Mouse (Mus musculus) adrenal gland, adult 18-20 months (tissue): ENCODE measurements around the gene Magi2. TPM values are rescaled to one million over a fixed set of nuclear protein-coding genes. Genes with fewer than 3 reads are reported as not detected.
A peak's percentile ranks its signal among the peaks of the same experiment; 100 is the strongest.
"Not testable (repeated sequence)": the region's sequence is repeated elsewhere in the genome, so short reads cannot be mapped to it uniquely, and the experiment has no call there.

ENCODE experiments used
- DNase-seq, 2 experiments: peaks; one replicate each; pipeline ENCODE4 v3.0.0; 2021 to 2022; ENCODE audit warnings: low spot score in 2 of 2
- long read RNA-seq, 2 experiments: library from polyadenylated mRNA; stranded (forward); transcript quantifications; one replicate each; pipeline ENCODE4 v2.0.0; 2021
- total RNA-seq, 2 experiments: library from RNA; stranded (reverse); gene quantifications; 1 replicate in 1 of 2; 2 replicates in 1 of 2; pipeline ENCODE4 v1.2.3; 2021

Gene Magi2
- 10 to 100 TPM in 1 of 2 experiments, 1 to 10 TPM in 1; 7.2 to 11.8 TPM for total RNA-seq
- long read RNA-seq, experiment 1, partial matches to known transcripts = 0 of 2 reads
- long read RNA-seq, experiment 1, other reads (novel, unspliced or antisense) = 2 of 2 reads
- long read RNA-seq, experiment 2, partial matches to known transcripts = 0 of 7 reads
- long read RNA-seq, experiment 2, other reads (novel, unspliced or antisense) = 5 of 7 reads

- DNase-seq = peak in 1 of 2 experiments; percentile 51
Measured at GRCm38 (mm10) chr5:19226866-19227243, at the start of gene Magi2. TSS of gene Magi2 (plus strand) at chr5:19227036.

- no peak for DNase-seq
Measured at GRCm38 (mm10) chr5:19178594-19178993, 48.2 kb upstream of the Magi2 start.

- DNase-seq = no peak
Measured at GRCm38 (mm10) chr5:19186175-19186574, 40.7 kb upstream of the Magi2 start.

- DNase-seq = no peak
Measured at GRCm38 (mm10) chr5:19211665-19212064, 15.2 kb upstream of the Magi2 start.

GRCm38 (mm10) chr5:19226144-19226865 is 531 bp upstream of the Magi2 start:
- DNase-seq = peak; percentile 65 to 68

GRCm38 (mm10) chr5:19227281-19227680 is 445 bp downstream of the Magi2 start:
- DNase-seq = no peak

- peak; percentile 50 to 72 for DNase-seq
Measured at GRCm38 (mm10) chr5:19227791-19228331, 1.0 kb downstream of the Magi2 start.

- DNase-seq = no peak
Measured at GRCm38 (mm10) chr5:19241797-19242196, 15.0 kb downstream of the Magi2 start.

GRCm38 (mm10) chr5:19246426-19246825 is 19.6 kb downstream of the Magi2 start:
- DNase-seq = peak in 1 of 2 experiments; percentile 21

GRCm38 (mm10) chr5:19247266-19247665 is 20.4 kb downstream of the Magi2 start:
- DNase-seq = no peak

- no peak for DNase-seq
Measured at GRCm38 (mm10) chr5:19262816-19263215, 36.0 kb downstream of the Magi2 start.

GRCm38 (mm10) chr5:19264627-19265026 is 37.8 kb downstream of the Magi2 start:
- DNase-seq = no peak

GRCm38 (mm10) chr5:19292581-19292980 is 65.7 kb downstream of the Magi2 start:
- no peak for DNase-seq

GRCm38 (mm10) chr5:19306656-19307055 is 79.8 kb downstream of the Magi2 start:
- no peak for DNase-seq

GRCm38 (mm10) chr5:19309870-19310269 is 83.0 kb downstream of the Magi2 start:
- DNase-seq = no peak

GRCm38 (mm10) chr5:19322532-19322931 is 95.7 kb downstream of the Magi2 start:
- no peak for DNase-seq

GRCm38 (mm10) chr5:19337561-19337960 is 110.7 kb downstream of the Magi2 start:
- DNase-seq = no peak

- no peak for DNase-seq
Measured at GRCm38 (mm10) chr5:19368175-19368574, 141.3 kb downstream of the Magi2 start.

- no peak for DNase-seq
Measured at GRCm38 (mm10) chr5:19395876-19396275, 169.0 kb downstream of the Magi2 start.

GRCm38 (mm10) chr5:19400299-19400698 is 173.5 kb downstream of the Magi2 start:
- DNase-seq = no peak

- DNase-seq = no peak
Measured at GRCm38 (mm10) chr5:19400738-19401408, 174.0 kb downstream of the Magi2 start.

- DNase-seq = not testable (repeated sequence)
Measured at GRCm38 (mm10) chr5:19404268-19404667, 177.4 kb downstream of the Magi2 start.
